Mouse (Mus musculus) liver, adult 2 months (tissue): ENCODE measurements at regions not wholly inside any gene's neighbourhood (a gene's known extent, or its start where the extent isn't known, plus 50 kb on each side); places are given as distances from the start of the nearest gene placed in this dataset.
A peak's percentile ranks its signal among the peaks of the same experiment; 100 is the strongest.

Source experiments
- DNase-seq: peaks from one replicate; pipeline ENCODE4 v3.0.0-alpha.2; 2011; ENCODE audit warnings: low read depth, low spot score; ENCODE audit errors: extremely low read depth
- H3K27ac ChIP-seq: fragments of 200-500 bp; replicated peaks from 2 replicates; pipeline ENCODE4 v1.5.1; 2012; ENCODE audit warnings: low read depth, mild to moderate bottlenecking, control low read depth, inconsistent platforms, low read length; ENCODE audit not compliant: insufficient read depth
- H3K27me3 ChIP-seq: fragments of 200-500 bp; 2 replicates; pipeline ENCODE4 v1.6.1; 2012; ENCODE audit warnings: mild to moderate bottlenecking, moderate library complexity, low read length, inconsistent platforms; ENCODE audit not compliant: control insufficient read depth, insufficient read depth
- H3K36me3 ChIP-seq: fragments of 200-500 bp; 2 replicates; pipeline ENCODE4 v1.6.1; 2012; ENCODE audit warnings: low read length, inconsistent platforms; ENCODE audit not compliant: control insufficient read depth, insufficient read depth
- H3K4me1 ChIP-seq: fragments of 200-500 bp; 2 replicates; pipeline ENCODE4 v1.6.1; 2011; ENCODE audit warnings: low read length; ENCODE audit not compliant: control insufficient read depth, insufficient read depth
- H3K4me3 ChIP-seq: fragments of 200-500 bp; 2 replicates; pipeline ENCODE4 v1.5.1; 2011; ENCODE audit warnings: low read depth, mild to moderate bottlenecking, control low read depth, low read length, moderate library complexity; ENCODE audit not compliant: insufficient read depth
- H3K79me2 ChIP-seq: fragments of 200-500 bp; 2 replicates; pipeline ENCODE4 v1.6.1; 2012; ENCODE audit warnings: inconsistent platforms, mild to moderate bottlenecking, low read length, moderate library complexity; ENCODE audit not compliant: control insufficient read depth, insufficient read depth
- H3K9ac ChIP-seq: fragments of 200-500 bp; 2 replicates; pipeline ENCODE4 v1.6.1; 2012; ENCODE audit warnings: low read depth, mild to moderate bottlenecking, control low read depth, inconsistent platforms, low read length
- CTCF ChIP-seq: fragments of 200-500 bp; IDR thresholded peaks from 2 replicates; pipeline ENCODE4 v1.5.1; 2011; ENCODE audit warnings: low read depth, low read length, control low read depth
- POLR2A ChIP-seq: fragments of 200-500 bp; IDR thresholded peaks from 2 replicates; pipeline ENCODE4 v1.6.1; 2011; ENCODE audit warnings: low read length, control low read depth; ENCODE audit not compliant: insufficient read depth; ENCODE audit errors: extremely low read depth
- WGBS: fragments of 180-500 bp; shearing (Covaris S2); methylation state at CpG from one replicate; pipeline ENCODE4 v1.1.7; 2018; 5-methylcytosine and 5-hydroxymethylcytosine counted together

- DNase-seq: no peak
- H3K4me1 ChIP-seq: no peaks in the 10 kb centered on the region
- no peak overlapping the region for H3K9ac ChIP-seq
- no peak overlapping the region for H3K27ac ChIP-seq
- TF ChIP-seq CTCF (no peak), POLR2A (no peak)
- WGBS: 87% methylated on average over 5 of the region's 5 CpGs
- H3K79me2 ChIP-seq: no peaks in the 10 kb centered on the region
- no peak overlapping the region for H3K4me3 ChIP-seq
- no peaks in the 10 kb centered on the region for H3K27me3 ChIP-seq
- no peaks in the 10 kb centered on the region for H3K36me3 ChIP-seq
Measured at GRCm38 (mm10) chr2:169445877-169446276, 141.7 kb downstream of the Gm11011 start.

- no peak overlapping the region for H3K27ac ChIP-seq
- no peak for TF ChIP-seq CTCF
- H3K4me1 ChIP-seq: no peaks in the 10 kb centered on the region
- no peaks in the 10 kb centered on the region for H3K27me3 ChIP-seq
- WGBS: 80% methylated on average over 12 of the region's 12 CpGs
- no peaks in the 10 kb centered on the region for H3K36me3 ChIP-seq
- no peak overlapping the region for H3K4me3 ChIP-seq
- no peak for DNase-seq
- H3K9ac ChIP-seq: no peak overlapping the region
- H3K79me2 ChIP-seq: no peaks in the 10 kb centered on the region
Measured at GRCm38 (mm10) chr2:169445371-169445770, 142.2 kb downstream of the Gm11011 start.

GRCm38 (mm10) chr2:169443271-169443670 lies 144.3 kb downstream of the Gm11011 start:
- DNase-seq: no peak
- 93% methylated on average over 8 of the region's 8 CpGs for WGBS
- TF ChIP-seq POLR2A (no peak), CTCF (no peak)
- Histone ChIP-seq H3K4me3 (no peak overlapping the region), H3K27ac (no peak overlapping the region), H3K9ac (no peak overlapping the region), H3K36me3 (no peaks in the 10 kb centered on the region), H3K4me1 (no peaks in the 10 kb centered on the region), H3K79me2 (no peaks in the 10 kb centered on the region), H3K27me3 (no peaks in the 10 kb centered on the region)

- no peaks in the 10 kb centered on the region for H3K27me3 ChIP-seq
- no peaks in the 10 kb centered on the region for H3K4me1 ChIP-seq
- no peaks in the 10 kb centered on the region for H3K79me2 ChIP-seq
- no peak overlapping the region for H3K4me3 ChIP-seq
- H3K27ac ChIP-seq: no peak overlapping the region
- H3K36me3 ChIP-seq: no peaks in the 10 kb centered on the region
- no peak for DNase-seq
- H3K9ac ChIP-seq: no peak overlapping the region
- 97% methylated on average over 8 of the region's 8 CpGs for WGBS
- TF ChIP-seq POLR2A: no peak
Measured at GRCm38 (mm10) chr2:169431516-169431915, 156.0 kb downstream of the Gm11011 start.

- no peak overlapping the region for H3K4me3 ChIP-seq
- 91% methylated on average over 7 of the region's 7 CpGs for WGBS
- no peaks in the 10 kb centered on the region for H3K27me3 ChIP-seq
- H3K36me3 ChIP-seq: no peaks in the 10 kb centered on the region
- no peak for TF ChIP-seq CTCF
- TF ChIP-seq POLR2A: no peak
- H3K79me2 ChIP-seq: no peaks in the 10 kb centered on the region
- no peak overlapping the region for H3K9ac ChIP-seq
- no peak for DNase-seq
- no peak overlapping the region for H3K27ac ChIP-seq
- no peaks in the 10 kb centered on the region for H3K4me1 ChIP-seq
Measured at GRCm38 (mm10) chr2:169429411-169429810, 158.1 kb downstream of the Gm11011 start.

GRCm38 (mm10) chr2:169424166-169424920 lies 163.2 kb downstream of the Gm11011 start:
- H3K4me3 ChIP-seq: no peak overlapping the region
- 73% methylated on average over 12 of the region's 12 CpGs for WGBS
- H3K27ac ChIP-seq: no peak overlapping the region
- TF ChIP-seq POLR2A (no peak), CTCF (no peak)
- H3K79me2 ChIP-seq: no peaks in the 10 kb centered on the region
- DNase-seq: peak; percentile 3
- H3K9ac ChIP-seq: no peak overlapping the region
- H3K27me3 ChIP-seq: no peaks in the 10 kb centered on the region
- H3K4me1 ChIP-seq: no peaks in the 10 kb centered on the region
- H3K36me3 ChIP-seq: no peaks in the 10 kb centered on the region
